Mouse (Mus musculus): ENCODE results near the gene Chd4. TPM values are rescaled to one million over a fixed set of nuclear protein-coding genes. Genes with fewer than 3 reads are reported as not detected.
A peak's percentile ranks its signal among the peaks of the same experiment; 100 is the strongest.

The Chd4 gene
- polyA plus RNA-seq, 1 experiment from 2014 or later, result 59.7 TPM

DNA sequence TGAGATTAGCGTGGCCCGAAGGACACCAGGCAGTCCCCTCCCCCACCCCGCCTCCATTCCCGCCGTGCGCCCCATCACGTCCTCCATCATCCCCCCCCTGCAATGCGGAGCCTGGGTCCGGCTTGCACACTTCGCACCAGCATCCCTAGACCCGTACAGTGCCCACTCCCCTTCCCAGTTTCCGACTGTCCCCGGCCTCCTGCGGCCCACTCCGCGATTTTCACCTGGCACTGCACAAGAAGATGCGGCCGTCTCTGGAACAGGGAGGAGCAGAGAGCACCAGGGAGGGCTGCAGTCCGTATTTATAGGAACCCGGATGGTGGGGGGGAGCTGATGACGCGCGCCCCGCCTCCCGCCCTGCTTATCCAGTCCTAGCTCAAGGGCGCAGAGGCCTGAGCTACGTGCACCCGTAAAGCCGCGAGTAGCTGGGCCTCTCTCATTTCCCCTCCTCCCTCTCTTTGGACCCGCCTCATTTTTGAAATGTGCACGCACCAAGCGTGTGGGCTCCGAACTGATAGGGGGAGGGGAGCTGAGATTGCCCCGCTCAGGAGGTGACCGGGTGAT is 69.6 kb downstream of the Chd4 start:
- peak overlapping the region; percentile 83 for H3K4me2 ChIP-seq (ENCODE audit: low read length)
- peaks cover 24% of the 10 kb centered on the region for H3K36me3 ChIP-seq (ENCODE audit: control insufficient read depth, insufficient read depth, low read length)
- peak overlapping the region; percentile 94 for H3K27ac ChIP-seq (ENCODE audit: low read length)
- WGBS, result under 1% methylated on average over 36 of the region's 36 CpGs
- ATAC-seq, result peak; percentile 90
- H3K27me3 ChIP-seq (ENCODE audit: control insufficient read depth, insufficient read depth, low read depth, low read length), result no peaks in the 10 kb centered on the region
- H3K4me1 ChIP-seq (ENCODE audit: control insufficient read depth, insufficient read depth, low read length), result peaks cover 26% of the 10 kb centered on the region
- peak overlapping the region; percentile 89 for H3K9ac ChIP-seq (ENCODE audit: low read depth, low read length)
- peak overlapping the region; percentile 73 for H3K4me3 ChIP-seq (ENCODE audit: low read depth, low read length)
- no peaks in the 10 kb centered on the region for H3K9me3 ChIP-seq (replicated peaks; ENCODE audit: control insufficient read depth, low read length, poor library complexity, severe bottlenecking)

DNA sequence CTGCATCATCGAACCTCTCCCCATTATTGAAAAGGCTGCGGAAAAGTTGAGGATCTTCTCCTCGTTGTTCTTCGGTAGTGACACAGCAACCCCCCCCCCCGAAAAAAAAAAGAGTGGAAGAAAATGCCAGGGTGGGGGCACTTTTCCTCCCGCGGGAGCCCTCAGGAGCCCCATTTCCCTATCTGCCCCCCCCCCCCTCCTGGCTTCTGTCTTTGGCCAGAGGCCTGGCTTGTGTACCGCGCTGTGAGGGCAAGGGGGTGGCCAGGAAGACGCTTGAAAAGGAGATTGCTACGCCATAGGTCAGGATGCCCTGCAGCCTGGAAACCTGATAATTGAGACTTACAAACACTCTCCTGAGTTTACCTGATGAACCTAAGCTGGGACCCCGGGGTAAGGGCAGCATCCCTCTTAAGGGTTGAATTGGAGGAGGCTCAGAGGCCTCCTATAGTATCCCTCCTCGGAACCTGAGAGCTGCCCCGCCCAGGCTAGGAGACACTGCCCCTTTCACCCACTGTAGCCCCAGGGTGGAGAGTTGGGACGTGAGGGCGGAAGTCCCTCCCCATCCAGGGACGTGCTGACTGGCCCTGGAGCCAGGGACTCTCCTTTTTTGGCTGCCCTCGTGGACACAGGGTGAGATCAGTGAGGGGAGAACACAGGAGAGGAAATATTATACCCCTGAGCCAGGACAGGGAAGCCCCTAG is 70.4 kb downstream of the Chd4 start, which contains the start of gene Gapdh:
TSS of gene Gapdh (minus strand) at position 417 of the 701 bp plus-strand sequence.
- Histone ChIP-seq H3K4me3 (ENCODE audit: low read depth, low read length) (peak within 1 kb of the TSS; percentile 73), H3K9ac (ENCODE audit: low read depth, low read length) (peak within 1 kb of the TSS; percentile 89), H3K36me3 (ENCODE audit: control insufficient read depth, insufficient read depth, low read length) (peaks cover 22% of the 10 kb centered on the region), H3K4me1 (ENCODE audit: control insufficient read depth, insufficient read depth, low read length) (peaks cover 26% of the 10 kb centered on the region), H3K27me3 (ENCODE audit: control insufficient read depth, insufficient read depth, low read depth, low read length) (no peaks in the 10 kb centered on the region), H3K4me2 (ENCODE audit: low read length) (peak within 1 kb of the TSS; percentile 83), H3K9me3 (replicated peaks; ENCODE audit: control insufficient read depth, low read length, poor library complexity, severe bottlenecking) (no peaks in the 10 kb centered on the region), H3K27ac (ENCODE audit: low read length) (peak within 1 kb of the TSS; percentile 94)
- peak; percentile 19 for ATAC-seq
- WGBS, result 1% methylated on average over 18 of the region's 18 CpGs

DNA sequence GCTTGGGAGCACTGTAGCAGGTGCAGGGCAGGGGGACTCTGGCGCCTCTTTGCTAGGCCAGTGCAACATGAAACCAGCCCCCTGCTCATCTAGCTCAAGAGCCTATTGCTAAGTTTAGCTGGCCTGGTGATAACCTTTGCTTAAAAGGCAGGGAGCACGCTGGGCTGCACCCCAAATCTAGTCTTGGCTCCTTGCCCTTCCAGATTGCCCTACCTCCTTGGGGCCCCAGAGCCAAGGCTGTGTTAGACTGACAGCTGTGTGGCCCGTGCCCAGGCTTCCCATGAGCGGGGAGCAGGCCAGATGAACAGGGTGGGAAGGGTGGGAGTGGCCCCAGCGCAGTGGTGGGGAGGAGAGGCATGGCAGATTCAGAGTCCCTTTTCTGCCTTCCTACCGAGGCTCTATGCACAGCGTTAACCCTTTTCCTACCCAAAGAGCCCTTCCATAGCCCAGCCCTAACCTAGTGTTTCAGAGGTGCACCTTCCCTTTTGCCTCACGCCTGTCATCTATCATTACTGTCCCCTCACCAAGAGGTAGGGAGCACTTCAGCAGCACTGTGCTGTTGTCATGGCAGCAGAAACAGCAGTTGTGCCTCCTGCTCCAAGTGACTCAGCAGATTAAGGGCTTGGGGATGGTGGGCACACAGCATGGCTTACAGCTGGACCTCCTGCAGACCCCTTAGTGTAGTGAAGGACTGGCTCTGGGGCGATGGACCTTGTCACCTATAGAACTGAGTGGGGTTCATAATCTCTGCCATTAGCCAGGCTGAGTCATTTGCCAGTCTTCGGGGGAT is 71.3 kb downstream of the Chd4 start:
- no peaks in the 10 kb centered on the region for H3K9me3 ChIP-seq (replicated peaks; ENCODE audit: control insufficient read depth, low read length, poor library complexity, severe bottlenecking)
- H3K4me1 ChIP-seq (ENCODE audit: control insufficient read depth, insufficient read depth, low read length), result peaks cover 26% of the 10 kb centered on the region
- peaks cover 25% of the 10 kb centered on the region for H3K36me3 ChIP-seq (ENCODE audit: control insufficient read depth, insufficient read depth, low read length)
- H3K4me3 ChIP-seq (ENCODE audit: low read depth, low read length), result no peak overlapping the region; the same call in 1 of the 2 replicates
- H3K4me2 ChIP-seq (ENCODE audit: low read length), result peak overlapping the region; percentile 83
- peak overlapping the region; percentile 89 for H3K9ac ChIP-seq (ENCODE audit: low read depth, low read length)
- peak overlapping the region; percentile 94 for H3K27ac ChIP-seq (ENCODE audit: low read length)
- no peak for ATAC-seq
- WGBS, result 14% methylated on average over 10 of the region's 10 CpGs
- H3K27me3 ChIP-seq (ENCODE audit: control insufficient read depth, insufficient read depth, low read depth, low read length), result no peaks in the 10 kb centered on the region

DNA sequence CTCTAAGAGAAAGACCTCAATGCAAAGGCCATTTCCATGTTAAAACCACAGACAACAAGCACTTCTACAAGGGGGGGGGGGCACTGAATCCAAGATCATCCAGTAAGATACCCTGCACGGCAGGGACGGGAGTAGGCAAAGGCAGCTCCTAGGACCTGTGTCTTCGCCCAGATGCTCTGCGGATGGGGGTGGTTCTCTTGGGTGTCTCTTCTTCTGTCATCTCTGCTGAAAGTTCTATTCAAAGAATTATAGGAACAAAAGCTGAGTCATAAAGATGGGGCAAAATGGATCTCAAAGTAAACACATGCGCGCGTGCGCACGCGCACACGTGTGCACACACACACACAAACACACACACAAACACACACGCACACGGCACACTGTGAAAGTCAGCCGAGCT is 72.3 kb downstream of the Chd4 start:
- Histone ChIP-seq H3K9me3 (replicated peaks; ENCODE audit: control insufficient read depth, low read length, poor library complexity, severe bottlenecking) (no peaks in the 10 kb centered on the region), H3K36me3 (ENCODE audit: control insufficient read depth, insufficient read depth, low read length) (peaks cover 34% of the 10 kb centered on the region), H3K4me3 (ENCODE audit: low read depth, low read length) (no peak overlapping the region), H3K4me2 (ENCODE audit: low read length) (no peak overlapping the region), H3K27me3 (ENCODE audit: control insufficient read depth, insufficient read depth, low read depth, low read length) (no peaks in the 10 kb centered on the region), H3K27ac (ENCODE audit: low read length) (no peak overlapping the region), H3K4me1 (ENCODE audit: control insufficient read depth, insufficient read depth, low read length) (peaks cover 26% of the 10 kb centered on the region), H3K9ac (ENCODE audit: low read depth, low read length) (no peak overlapping the region)
- 89% methylated on average over 14 of the region's 14 CpGs for WGBS
- no peak for ATAC-seq

DNA sequence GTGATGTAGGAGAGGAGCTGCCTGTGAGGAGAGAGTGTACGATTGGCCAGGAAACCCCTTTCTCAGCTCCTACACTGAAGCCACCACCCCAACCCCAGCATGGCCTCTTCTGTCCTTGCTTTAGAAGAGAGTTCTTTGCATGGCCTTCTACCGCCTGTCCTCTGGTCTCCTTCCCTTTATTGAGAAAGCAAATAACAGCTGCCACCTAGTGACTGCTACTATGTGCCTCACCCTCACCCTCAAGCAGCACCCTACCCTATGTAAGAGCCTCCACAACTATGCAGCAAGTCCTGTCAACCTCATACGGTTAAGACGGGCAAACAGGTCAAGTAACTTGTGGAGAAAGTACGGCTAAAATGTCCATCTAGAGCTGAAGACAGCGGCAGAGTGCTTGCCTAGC is 74.4 kb downstream of the Chd4 start:
- 86% methylated on average over 6 of the region's 6 CpGs for WGBS
- Histone ChIP-seq H3K4me2 (ENCODE audit: low read length) (no peak overlapping the region), H3K9ac (ENCODE audit: low read depth, low read length) (no peak overlapping the region), H3K9me3 (replicated peaks; ENCODE audit: control insufficient read depth, low read length, poor library complexity, severe bottlenecking) (no peaks in the 10 kb centered on the region), H3K27ac (ENCODE audit: low read length) (no peak overlapping the region), H3K4me3 (ENCODE audit: low read depth, low read length) (no peak overlapping the region), H3K4me1 (ENCODE audit: control insufficient read depth, insufficient read depth, low read length) (peaks cover 16% of the 10 kb centered on the region), H3K27me3 (ENCODE audit: control insufficient read depth, insufficient read depth, low read depth, low read length) (no peaks in the 10 kb centered on the region), H3K36me3 (ENCODE audit: control insufficient read depth, insufficient read depth, low read length) (peaks cover 46% of the 10 kb centered on the region)
- ATAC-seq, result no peak

DNA sequence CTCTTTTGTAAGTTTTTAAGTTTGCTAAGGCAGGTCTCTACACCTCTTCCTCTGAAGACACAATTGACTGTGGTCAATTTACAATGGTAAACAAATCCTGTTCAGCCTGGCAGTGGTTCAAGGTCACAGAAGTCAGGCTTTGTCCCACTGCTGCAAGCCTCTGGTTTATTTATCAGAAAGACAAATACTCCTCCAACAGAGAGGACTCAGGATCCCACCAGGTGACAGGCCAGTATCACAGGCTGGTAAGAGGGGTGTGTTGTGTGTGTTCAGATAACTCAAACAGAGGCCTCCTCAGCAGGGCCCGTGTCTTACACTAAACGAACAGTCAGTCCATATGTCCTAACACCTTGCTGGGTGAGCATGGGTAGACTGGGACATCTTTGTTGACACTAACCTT is 76.7 kb downstream of the Chd4 start:
- Histone ChIP-seq H3K27ac (ENCODE audit: low read length) (no peak overlapping the region), H3K36me3 (ENCODE audit: control insufficient read depth, insufficient read depth, low read length) (peaks cover 64% of the 10 kb centered on the region), H3K4me1 (ENCODE audit: control insufficient read depth, insufficient read depth, low read length) (no peaks in the 10 kb centered on the region; the same call in 1 of the 2 replicates), H3K27me3 (ENCODE audit: control insufficient read depth, insufficient read depth, low read depth, low read length) (no peaks in the 10 kb centered on the region), H3K9ac (ENCODE audit: low read depth, low read length) (no peak overlapping the region), H3K9me3 (replicated peaks; ENCODE audit: control insufficient read depth, low read length, poor library complexity, severe bottlenecking) (no peaks in the 10 kb centered on the region), H3K4me2 (ENCODE audit: low read length) (no peak overlapping the region), H3K4me3 (ENCODE audit: low read depth, low read length) (no peak overlapping the region)
- ATAC-seq, result no peak
- WGBS, result 92% methylated on average over 2 of the region's 2 CpGs

DNA sequence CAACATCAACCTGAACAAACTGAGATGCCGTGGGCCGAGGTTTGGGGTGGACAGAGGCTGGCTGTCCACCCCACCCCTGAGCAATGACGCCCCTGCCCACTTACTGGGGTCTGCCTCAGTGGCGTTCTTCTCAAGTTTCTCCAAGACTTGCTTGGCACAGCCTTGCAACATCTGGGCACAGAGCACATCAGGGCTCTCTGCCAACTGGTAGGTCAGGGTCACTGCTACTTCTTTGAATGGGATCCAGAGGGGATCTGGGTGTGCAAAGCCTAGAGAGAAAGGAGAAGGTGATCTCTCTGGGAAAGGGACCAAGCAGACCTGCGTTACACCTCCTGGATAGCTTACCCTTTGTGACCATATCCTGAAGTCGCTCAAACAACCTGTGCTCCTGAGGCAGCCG is 77.5 kb downstream of the Chd4 start:
- ATAC-seq, result no peak
- Histone ChIP-seq H3K4me2 (ENCODE audit: low read length) (no peak overlapping the region), H3K4me1 (ENCODE audit: control insufficient read depth, insufficient read depth, low read length) (no peaks in the 10 kb centered on the region), H3K27me3 (ENCODE audit: control insufficient read depth, insufficient read depth, low read depth, low read length) (no peaks in the 10 kb centered on the region), H3K9ac (ENCODE audit: low read depth, low read length) (no peak overlapping the region), H3K4me3 (ENCODE audit: low read depth, low read length) (no peak overlapping the region), H3K27ac (ENCODE audit: low read length) (no peak overlapping the region), H3K36me3 (ENCODE audit: control insufficient read depth, insufficient read depth, low read length) (peaks cover 69% of the 10 kb centered on the region), H3K9me3 (replicated peaks; ENCODE audit: control insufficient read depth, low read length, poor library complexity, severe bottlenecking) (no peaks in the 10 kb centered on the region)
- WGBS, result 97% methylated on average over 7 of the region's 7 CpGs

DNA sequence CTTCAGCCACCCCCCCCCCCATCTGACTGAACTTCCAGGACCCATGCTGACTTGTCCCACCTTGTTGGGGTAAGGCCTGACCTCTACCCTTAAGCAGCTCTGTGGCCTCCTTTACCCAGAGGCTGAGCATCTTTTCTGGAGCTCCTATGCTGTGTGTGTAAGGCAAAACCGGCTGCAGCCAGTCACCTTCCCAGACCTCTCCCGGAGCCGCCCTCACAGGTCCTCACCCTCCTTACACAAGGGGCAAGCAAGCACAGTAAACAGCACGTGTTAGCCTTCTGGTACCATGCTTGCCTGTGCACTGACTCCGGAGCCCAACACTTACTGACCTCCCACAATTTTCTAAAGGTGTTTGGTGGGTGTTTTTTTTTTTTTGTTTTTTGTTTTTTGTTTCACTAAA is 79.7 kb downstream of the Chd4 start:
- H3K4me1 ChIP-seq (ENCODE audit: control insufficient read depth, insufficient read depth, low read length), result no peaks in the 10 kb centered on the region
- H3K27ac ChIP-seq (ENCODE audit: low read length), result no peak overlapping the region
- 92% methylated on average over 5 of the region's 5 CpGs for WGBS
- no peak for ATAC-seq
- H3K4me2 ChIP-seq (ENCODE audit: low read length), result no peak overlapping the region
- no peaks in the 10 kb centered on the region for H3K9me3 ChIP-seq (replicated peaks; ENCODE audit: control insufficient read depth, low read length, poor library complexity, severe bottlenecking)
- no peaks in the 10 kb centered on the region for H3K27me3 ChIP-seq (ENCODE audit: control insufficient read depth, insufficient read depth, low read depth, low read length)
- H3K4me3 ChIP-seq (ENCODE audit: low read depth, low read length), result no peak overlapping the region
- H3K36me3 ChIP-seq (ENCODE audit: control insufficient read depth, insufficient read depth, low read length), result peaks cover 70% of the 10 kb centered on the region
- H3K9ac ChIP-seq (ENCODE audit: low read depth, low read length), result no peak overlapping the region

DNA sequence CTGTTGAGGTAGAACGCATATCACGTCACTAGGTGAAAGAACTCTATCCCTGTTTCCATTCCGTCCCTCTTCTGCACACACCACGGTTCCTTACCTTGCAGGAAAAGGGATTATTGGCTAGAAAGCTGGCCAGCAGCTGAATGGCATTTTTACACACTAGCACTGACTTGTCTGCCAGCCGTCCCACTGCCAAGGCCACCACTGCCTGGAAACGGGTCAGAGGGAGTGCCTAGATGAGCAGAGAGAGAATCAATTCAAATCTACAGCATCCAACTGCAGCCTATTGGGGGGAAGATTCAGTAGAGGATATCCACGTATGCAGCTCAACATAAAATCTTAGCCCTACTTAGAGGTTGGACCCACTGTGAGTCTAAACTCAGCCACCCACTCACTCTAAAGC is 83.8 kb downstream of the Chd4 start:
- Histone ChIP-seq H3K9ac (ENCODE audit: low read depth, low read length) (no peak overlapping the region), H3K27me3 (ENCODE audit: control insufficient read depth, insufficient read depth, low read depth, low read length) (no peaks in the 10 kb centered on the region), H3K9me3 (replicated peaks; ENCODE audit: control insufficient read depth, low read length, poor library complexity, severe bottlenecking) (no peaks in the 10 kb centered on the region), H3K4me3 (ENCODE audit: low read depth, low read length) (no peak overlapping the region), H3K4me2 (ENCODE audit: low read length) (no peak overlapping the region), H3K4me1 (ENCODE audit: control insufficient read depth, insufficient read depth, low read length) (no peaks in the 10 kb centered on the region), H3K27ac (ENCODE audit: low read length) (no peak overlapping the region), H3K36me3 (ENCODE audit: control insufficient read depth, insufficient read depth, low read length) (peaks cover 42% of the 10 kb centered on the region)
- ATAC-seq, result no peak
- WGBS, result 89% methylated on average over 7 of the region's 7 CpGs
